Mouse (Mus musculus) liver, embryonic 14.5 days (tissue): ENCODE results near the gene Gm10153.

Experiments used
- CTCF ChIP-seq: IDR thresholded peaks from 2 replicates; pipeline ENCODE4 v1.5.1; 2016; ENCODE audit warnings: antibody characterized with exemption, low read depth, control low read depth
- EP300 ChIP-seq: IDR thresholded peaks from 2 replicates; pipeline ENCODE4 v1.6.1; 2016; ENCODE audit warnings: antibody characterized with exemption, low read depth

GRCm38 (mm10) chr7:142155308-142155707 lies 34.9 kb downstream of the Gm10153 start:
- no peak for TF ChIP-seq CTCF
- no peak for TF ChIP-seq EP300
